Mouse (Mus musculus): Measurements from ENCODE around the gene Slc22a7.

DNA sequence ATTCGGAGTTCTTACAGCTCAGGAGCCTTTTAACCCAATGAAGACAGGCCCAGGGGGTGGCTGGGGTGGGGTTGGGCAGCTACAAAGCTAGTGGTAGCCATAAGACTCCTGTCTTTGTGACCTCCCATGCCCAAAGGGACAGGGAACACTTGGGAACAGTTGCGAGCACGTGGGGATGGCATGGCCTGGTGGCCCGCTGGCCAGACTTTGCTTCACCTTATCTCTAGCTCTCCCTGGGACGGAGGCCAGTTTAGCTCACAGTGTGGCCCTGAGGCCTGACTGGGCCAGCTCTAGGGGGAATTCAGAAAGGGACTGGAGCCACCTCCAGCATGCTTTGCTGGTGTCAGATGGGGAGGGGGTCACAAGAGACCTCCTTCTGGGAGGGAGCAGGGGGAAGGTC, 24.0 kb upstream of the Slc22a7 start:
- TF ChIP-seq POLR2A (IDR thresholded peaks at IDR 0.05; ENCODE audit: insufficient read length, low read depth): no peak
- TF ChIP-seq USF1 (IDR thresholded peaks at IDR 0.05; ENCODE audit: low read depth): no peak
- TF ChIP-seq TCF12 (IDR thresholded peaks at IDR 0.05; ENCODE audit: insufficient read depth, poor library complexity, severe bottlenecking): no peak
- no peak for TF ChIP-seq POLR2AphosphoS2 (IDR thresholded peaks at IDR 0.05; ENCODE audit: insufficient read length, low read depth)
- no peak for TF ChIP-seq SRF (IDR thresholded peaks at IDR 0.05; ENCODE audit: control insufficient read depth, insufficient read length, low read depth)
- no peak for TF ChIP-seq E2F4 (IDR thresholded peaks at IDR 0.05; ENCODE audit: insufficient read depth)
- no peak for TF ChIP-seq MAX (IDR thresholded peaks at IDR 0.05; ENCODE audit: low read depth)
- TF ChIP-seq MYOG (IDR thresholded peaks at IDR 0.05; ENCODE audit: control insufficient read depth in 1 of 3, insufficient read depth in 1 of 3, insufficient read length in 2 of 3, low read depth in 2 of 3): no peak
- TF ChIP-seq REST (IDR thresholded peaks at IDR 0.05; ENCODE audit: insufficient read depth, insufficient read length): no peak
- no peak for TF ChIP-seq TCF3 (IDR thresholded peaks at IDR 0.05; ENCODE audit: insufficient read length, low read depth)
- no peak for TF ChIP-seq MYOD1 (IDR thresholded peaks at IDR 0.05; ENCODE audit: control insufficient read depth in 1 of 3, insufficient read length in 2 of 3, low read depth in 2 of 3)

All from myocyte (in vitro differentiated cells).